21 mouse cellular contexts compared by ENCODE assay signal in genomic region chr2:59175926-59176325, GRCm38 (mm10). TPM values are rescaled to one million over a fixed set of nuclear protein-coding genes. Genes with fewer than 3 reads are reported as not detected.
DNase-seq lines count a peak whose midpoint lies in the region; ATAC-seq and TF ChIP-seq lines count a peak whose summit lies in the region.
"Had no signal": no experiment of that assay in that cellular context is flagged by ENCODE, and none has a peak within 500 bp of the region (broad histone marks: within the 10 kb centered on the region; RNA-seq: fewer than 3 reads in every experiment).

No protein-coding gene starts in this region.

- WGBS in lung, embryonic 14.5 days, result 61% methylated on average over 6 of the region's 6 CpGs
- 67% methylated on average over 6 of the region's 6 CpGs for WGBS in stomach, postnatal 0 days

- no peaks in the 10 kb centered on the region for H3K36me3 ChIP-seq in lung, embryonic 14.5 days (ENCODE audit: insufficient read depth)
- H3K36me3 ChIP-seq in stomach, postnatal 0 days (ENCODE audit: control insufficient read depth, insufficient read depth, low read length), result no peaks in the 10 kb centered on the region
- H3K36me3 ChIP-seq: embryonic facial prominence, embryonic 10.5 days; heart, embryonic 12.5 days; limb, embryonic 12.5 days had no signal

- no peak overlapping the region for H3K4me3 ChIP-seq in lung, embryonic 14.5 days (ENCODE audit: low read depth, low read length)
- H3K4me3 ChIP-seq in stomach, postnatal 0 days (ENCODE audit: low read depth, low read length), result no peak overlapping the region
- H3K4me3 ChIP-seq: embryonic facial prominence, embryonic 10.5 days; erythroblast, embryonic 14.5 days; heart, embryonic 12.5 days; left cerebral cortex, adult 2 months; limb, embryonic 12.5 days had no signal

- peak; percentile 59 for DNase-seq in lung, embryonic 14.5 days
- no peak for DNase-seq in lung, postnatal 10 days
- peak; percentile 45 for DNase-seq in kidney, adult 18-20 months
- peak; percentile 47 for DNase-seq in kidney, postnatal 10 days
- peak; percentile 69 for DNase-seq in stomach, postnatal 0 days (ENCODE audit: low spot score)
- DNase-seq in urinary bladder, postnatal 14 days (ENCODE audit: low spot score), result no peak
- DNase-seq in left cerebral cortex, adult 11 months (ENCODE audit: low spot score), result no peak
- DNase-seq: adrenal gland, adult 8-10 months; gastrocnemius, postnatal 36 days; right cerebral cortex, adult 18-20 months; thymus, postnatal 36 days had no signal

- peak; percentile 64; the same call in 1 of the 2 replicates for ATAC-seq in lung, embryonic 14.5 days (ENCODE audit: insufficient read depth)
- peak; percentile 66 for ATAC-seq in stomach, postnatal 0 days (ENCODE audit: low FRiP score, low TSS enrichment)
- ATAC-seq in megakaryocyte progenitor cell, adult 5-6 weeks (replicated peaks; ENCODE audit: poor library complexity), result no peak
- ATAC-seq: forebrain, embryonic 14.5 days; midbrain, embryonic 16.5 days had no signal

- H3K27ac ChIP-seq in lung, embryonic 14.5 days (ENCODE audit: low read depth), result peak overlapping the region; percentile 2; the same call in 1 of the 2 replicates
- H3K27ac ChIP-seq in stomach, postnatal 0 days (replicated peaks), result peak overlapping the region; percentile 77
- H3K27ac ChIP-seq: embryonic facial prominence, embryonic 10.5 days; hindbrain, embryonic 14.5 days; left cerebral cortex, adult 2 months; limb, embryonic 12.5 days; liver, embryonic 14.5 days had no signal

- TF ChIP-seq EP300 in stomach, postnatal 0 days (optimal IDR thresholded peaks at IDR 0.05), result no peak

- TF ChIP-seq CTCF in lung, embryonic 14.5 days (IDR thresholded peaks at IDR 0.05; ENCODE audit: low read depth), result no peak
- no peak for TF ChIP-seq CTCF in stomach, postnatal 0 days (IDR thresholded peaks at IDR 0.05; ENCODE audit: low read depth)

- H3K9ac ChIP-seq in lung, embryonic 14.5 days, result no peak overlapping the region
- H3K9ac ChIP-seq in stomach, postnatal 0 days (ENCODE audit: low read length), result no peak overlapping the region
- H3K9ac ChIP-seq: heart, embryonic 12.5 days; hindbrain, embryonic 14.5 days; limb, embryonic 12.5 days; liver, embryonic 14.5 days had no signal

- no peak overlapping the region for H3K4me2 ChIP-seq in lung, embryonic 14.5 days
- peak overlapping the region; percentile 40 for H3K4me2 ChIP-seq in stomach, postnatal 0 days (replicated peaks; ENCODE audit: low read depth)
- H3K4me2 ChIP-seq: heart, embryonic 12.5 days; hindbrain, embryonic 14.5 days; limb, embryonic 12.5 days had no signal

- H3K27me3 ChIP-seq in lung, embryonic 14.5 days (ENCODE audit: insufficient read depth, low read length), result no peaks in the 10 kb centered on the region
- H3K27me3 ChIP-seq in stomach, postnatal 0 days (ENCODE audit: control insufficient read depth, insufficient read depth, low read length), result no peaks in the 10 kb centered on the region
- H3K27me3 ChIP-seq: heart, embryonic 12.5 days; limb, embryonic 12.5 days had no signal

- peaks cover 31% of the 10 kb centered on the region for H3K4me1 ChIP-seq in lung, embryonic 14.5 days (ENCODE audit: insufficient read depth)
- 0 out of 2 replicates have a peak, but pooled peaks cover 7% of the 10 kb centered on the region for H3K4me1 ChIP-seq in stomach, postnatal 0 days (replicated peaks; ENCODE audit: control insufficient read depth, insufficient read depth)

- no peaks in the 10 kb centered on the region for H3K9me3 ChIP-seq in lung, embryonic 14.5 days (ENCODE audit: low read depth, low read length)
- H3K9me3 ChIP-seq in stomach, postnatal 0 days (ENCODE audit: control insufficient read depth, low read length), result no peaks in the 10 kb centered on the region
- H3K9me3 ChIP-seq: embryonic facial prominence, embryonic 10.5 days; heart, embryonic 12.5 days; limb, embryonic 12.5 days had no signal

RNA-seq across cellular contexts. Expression of gene Pkp4, which starts 15.3 kb away (rescaled TPM):
- polyA plus RNA-seq in lung, embryonic 14.5 days (2014; fragmentation: Nextera tagmentation; extraction: Ambion mirVana), result 32.4 and 34.8 TPM in 2 replicates
- 16.8 and 16.9 TPM in 2 replicates for polyA plus RNA-seq in stomach, postnatal 0 days (2015; fragmentation: Nextera tagmentation; extraction: Ambion mirVana)
- total RNA-seq in megakaryocyte progenitor cell, adult 5-6 weeks (2015), result 12.6 and 22.2 TPM in 2 replicates
- total RNA-seq in megakaryocyte progenitor cell, adult 5-6 weeks (2017), result 14.3 and 18.8 TPM in 2 replicates

RNA-seq across cellular contexts. Expression of gene Ccdc148, which starts 15.4 kb away (rescaled TPM):
- 0.95 and 1.1 TPM in 2 replicates for polyA plus RNA-seq in lung, embryonic 14.5 days (2014; fragmentation: Nextera tagmentation; extraction: Ambion mirVana)
- polyA plus RNA-seq in stomach, postnatal 0 days (2015; fragmentation: Nextera tagmentation; extraction: Ambion mirVana), result 0.24 and 0.47 TPM in 2 replicates
- total RNA-seq in megakaryocyte progenitor cell, adult 5-6 weeks (2015), result 0.10 and 0.15 TPM in 2 replicates
- total RNA-seq in megakaryocyte progenitor cell, adult 5-6 weeks (2017), result not detected in 2 replicates
- polyA plus RNA-seq: erythroblast, embryonic 14.5 days had no signal

Comparison
In these comparisons a context has a peak if more than half of its experiments do, and no peak if none do; other contexts are left out.
1. DNase-seq: peak in lung, embryonic 14.5 days (single experiment), kidney, adult 18-20 months (single experiment), kidney, postnatal 10 days (single experiment) and stomach, postnatal 0 days (single experiment); none in lung, postnatal 10 days (single experiment), urinary bladder, postnatal 14 days (single experiment) and left cerebral cortex, adult 11 months (single experiment).